Mouse (Mus musculus) cerebellum, postnatal 14 days (tissue): ENCODE data around the gene Agrn.

Experiments
- DNase-seq, 2 experiments: peaks; one replicate each; pipeline ENCODE4 v3.0.0; 2021; ENCODE audit warnings: mixed read lengths in 2 of 2

Agrn gene

GRCm38 (mm10) chr4:156197131-156197828 lies at the start of gene Agrn:
Gene Agrn (minus strand): TSS chr4:156197488.
- peak; percentile 78 for DNase-seq

DNA sequence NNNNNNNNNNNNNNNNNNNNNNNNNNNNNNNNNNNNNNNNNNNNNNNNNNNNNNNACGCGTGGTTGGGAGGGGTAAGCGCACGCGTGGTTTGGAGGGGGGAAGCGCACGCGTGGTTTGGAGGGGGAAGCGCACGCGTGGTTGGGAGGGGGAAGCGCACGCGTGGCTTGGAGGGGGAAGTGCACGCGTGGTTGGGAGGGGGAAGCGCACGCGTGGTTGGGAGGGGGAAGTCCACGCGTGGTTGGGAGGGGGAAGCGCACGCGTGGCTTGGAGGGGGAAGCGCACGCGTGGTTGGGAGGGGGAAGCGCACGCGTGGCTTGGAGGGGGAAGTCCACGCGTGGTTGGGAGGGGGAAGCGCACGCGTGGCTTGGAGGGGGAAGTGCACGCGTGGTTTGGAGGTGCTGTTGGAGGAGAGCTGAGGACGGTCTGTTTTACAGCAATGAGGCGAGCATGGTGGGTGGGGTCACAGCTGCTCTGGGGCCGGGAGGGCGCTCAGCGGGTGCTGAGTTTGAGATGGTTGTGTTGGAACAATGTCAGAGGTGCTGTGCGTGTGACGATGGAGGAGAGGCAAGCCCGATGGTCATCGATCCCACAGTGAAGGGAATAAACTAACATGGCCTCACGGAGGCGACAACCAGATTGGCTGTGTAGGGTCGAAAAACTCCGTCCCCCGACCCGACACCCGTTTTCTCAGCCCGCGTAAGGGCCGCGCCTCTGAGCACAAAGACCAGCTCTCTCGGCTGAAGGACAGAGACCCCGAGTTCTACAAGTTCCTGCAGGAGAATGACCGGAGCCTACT lies 39.6 kb upstream of the Agrn start:
- peak; percentile 44 to 52 for DNase-seq

DNA sequence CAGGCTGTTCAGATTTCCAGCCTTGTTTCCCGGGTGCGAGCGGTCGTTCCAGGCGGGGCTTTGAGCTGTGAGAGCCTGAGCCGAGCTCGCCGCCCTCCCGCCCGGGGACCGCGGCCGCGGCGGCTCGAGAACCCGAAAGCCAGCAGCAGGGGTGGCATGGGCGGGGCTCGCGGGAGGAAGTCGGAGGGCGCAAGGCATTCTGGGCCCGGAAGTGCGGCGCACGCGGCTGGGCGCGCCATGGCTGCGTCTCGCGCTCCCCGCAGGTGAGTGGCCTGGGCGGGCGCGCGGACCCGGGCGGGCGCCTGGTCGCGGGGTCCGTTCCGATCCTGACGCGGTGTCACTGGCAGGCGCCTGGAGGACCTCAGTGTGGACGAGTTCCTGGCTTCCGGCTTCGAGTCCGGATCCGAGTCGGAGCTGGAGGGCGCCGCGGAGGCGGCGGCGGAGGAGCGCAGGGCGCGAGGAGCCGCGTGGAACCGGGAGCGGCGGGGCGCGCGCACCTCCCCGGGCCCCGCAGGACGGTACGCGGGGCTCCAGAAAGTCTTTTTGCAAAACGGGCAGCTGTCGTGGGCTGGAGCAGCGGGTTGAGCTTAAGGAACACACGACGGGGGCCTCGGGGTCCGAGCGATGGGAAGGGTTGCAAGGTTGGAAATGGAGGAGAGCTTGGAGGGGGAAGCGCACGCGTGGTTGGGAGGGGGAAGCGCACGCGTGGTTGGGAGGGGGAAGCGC lies 38.7 kb upstream of the Agrn start, which contains the start of gene Noc2l:
Gene Noc2l, plus strand, starts transcription at position 203 of the 726 bp plus-strand sequence.
- DNase-seq, result peak; percentile 95

GRCm38 (mm10) chr4:156235360-156235770 lies 38.1 kb upstream of the Agrn start:
- peak; percentile 53 for DNase-seq

- DNase-seq, result peak; percentile 87 to 88
These were observed 37.5 kb upstream of the Agrn start, which contains the start of gene Plekhn1 for GRCm38 (mm10) chr4:156234701-156235213. Gene Plekhn1 (minus strand): TSS chr4:156234857.

DNA sequence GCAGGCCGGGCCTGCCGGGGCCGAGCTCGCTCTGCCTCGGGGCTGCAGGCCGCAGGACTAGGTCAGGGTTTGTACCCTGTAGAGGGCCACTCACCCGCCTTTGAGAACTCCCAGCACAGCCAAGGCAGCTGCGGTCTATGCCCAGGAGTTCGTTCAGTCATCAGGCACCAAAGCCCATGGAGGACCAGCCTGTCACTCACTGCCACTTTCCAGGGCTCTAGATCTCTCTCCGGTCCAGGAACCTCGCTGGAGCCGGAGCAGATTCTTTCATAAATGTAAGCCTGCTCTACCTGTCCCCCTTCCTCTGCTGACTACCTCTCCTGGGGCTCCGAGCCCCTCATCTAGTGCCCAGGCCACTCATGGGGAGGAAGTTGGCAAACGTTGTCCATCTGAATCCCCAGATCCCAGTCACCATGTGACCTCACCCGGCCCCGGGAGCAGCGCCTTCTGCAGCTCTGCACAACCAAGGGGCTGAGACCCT lies 36.8 kb upstream of the Agrn start:
- peak; percentile 57 to 59 for DNase-seq

GRCm38 (mm10) chr4:156228393-156229024 lies 31.2 kb upstream of the Agrn start:
- no peak for DNase-seq

GRCm38 (mm10) chr4:156227752-156228392 lies 30.6 kb upstream of the Agrn start:
- peak; percentile 51 to 59 for DNase-seq

GRCm38 (mm10) chr4:156224276-156224675 lies 27.0 kb upstream of the Agrn start:
- no peak for DNase-seq

DNA sequence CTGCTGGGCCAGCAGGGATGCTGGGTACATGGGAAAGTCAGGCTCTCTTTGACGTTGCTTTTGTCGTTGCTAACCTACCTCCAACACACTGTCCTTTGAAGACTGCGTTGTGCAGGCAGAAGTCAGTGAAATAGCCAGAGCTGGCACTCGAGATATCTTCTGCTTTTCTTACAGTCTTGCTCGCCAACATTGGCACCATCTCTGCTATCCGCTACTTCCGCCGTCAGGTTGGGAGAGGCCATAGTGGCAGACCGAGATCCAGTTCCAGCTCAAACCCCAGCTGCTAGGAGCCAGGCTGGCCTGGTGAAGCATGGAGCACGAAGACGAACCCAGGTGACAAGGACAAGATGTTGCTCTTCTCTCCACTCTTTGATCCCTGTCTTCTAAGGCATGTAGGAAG lies 22.6 kb upstream of the Agrn start:
- no peak for DNase-seq

- peak; percentile 39 to 44 for DNase-seq
These were observed 20.6 kb upstream of the Agrn start for GRCm38 (mm10) chr4:156217838-156218237.

DNA sequence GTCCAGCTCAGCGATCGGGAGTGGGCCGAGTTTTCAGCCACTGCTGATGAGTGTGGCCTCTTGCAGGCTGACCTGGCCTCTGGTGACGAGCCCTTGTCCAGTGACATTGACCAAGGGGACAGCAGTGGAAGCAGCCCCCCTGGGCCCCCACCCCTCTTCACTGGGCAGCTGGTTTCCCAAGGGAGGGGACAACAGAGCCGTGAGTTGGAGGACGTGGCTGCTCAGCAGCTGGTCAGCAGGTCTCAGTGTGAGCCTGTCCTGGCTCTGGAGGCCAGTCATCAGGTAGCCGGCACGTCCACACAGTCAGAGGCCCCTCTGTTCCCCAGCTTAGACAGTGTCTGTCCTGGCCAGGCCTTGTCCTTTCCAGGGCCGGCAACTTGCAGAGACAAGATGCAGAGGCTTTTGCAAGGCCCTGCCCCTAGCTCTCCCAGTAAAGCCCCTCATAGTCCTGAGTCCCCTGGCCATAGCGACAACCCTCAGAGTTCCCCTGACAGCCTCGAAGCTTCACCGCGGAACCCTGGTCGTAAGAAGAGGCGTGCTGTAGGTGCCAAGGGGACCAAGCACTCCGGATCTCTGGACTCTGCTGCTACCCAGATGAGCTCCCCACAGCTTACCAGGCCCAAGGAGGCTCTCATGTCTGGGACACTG lies 19.9 kb upstream of the Agrn start:
- peak in 1 of 2 experiments; percentile 25 for DNase-seq

DNA sequence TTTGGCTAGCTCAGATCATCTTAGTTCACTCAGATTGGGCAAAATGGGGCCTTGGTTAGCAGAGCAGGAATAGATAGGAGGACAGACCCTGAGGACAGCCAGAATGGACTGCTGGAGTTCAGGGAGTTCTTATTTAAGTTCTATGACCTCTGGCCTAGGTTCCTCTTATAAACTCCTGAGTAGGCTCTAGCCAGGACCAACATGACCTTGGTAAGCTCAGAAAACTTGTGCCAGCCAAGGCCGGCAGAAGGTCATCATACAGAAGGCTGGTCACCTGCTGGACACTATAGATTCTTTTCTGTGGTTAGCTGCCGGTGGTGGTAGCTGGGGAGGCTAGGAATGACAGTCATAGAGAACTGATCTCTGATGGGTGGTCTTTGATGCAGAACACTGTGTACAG lies 18.9 kb upstream of the Agrn start:
- no peak for DNase-seq

GRCm38 (mm10) chr4:156215649-156216048 lies 18.4 kb upstream of the Agrn start, which contains the start of gene Perm1:
Gene Perm1 (plus strand): TSS chr4:156215868.
- DNase-seq, result peak; percentile 74 to 89

GRCm38 (mm10) chr4:156213134-156213533 lies 15.8 kb upstream of the Agrn start:
- no peak for DNase-seq

GRCm38 (mm10) chr4:156209963-156210635 lies 12.8 kb upstream of the Agrn start:
- no peak for DNase-seq

- no peak for DNase-seq
These were observed 11.6 kb upstream of the Agrn start for GRCm38 (mm10) chr4:156208872-156209271.

GRCm38 (mm10) chr4:156203413-156204131 lies 6.3 kb upstream of the Agrn start:
- peak; percentile 32 to 46 for DNase-seq

DNA sequence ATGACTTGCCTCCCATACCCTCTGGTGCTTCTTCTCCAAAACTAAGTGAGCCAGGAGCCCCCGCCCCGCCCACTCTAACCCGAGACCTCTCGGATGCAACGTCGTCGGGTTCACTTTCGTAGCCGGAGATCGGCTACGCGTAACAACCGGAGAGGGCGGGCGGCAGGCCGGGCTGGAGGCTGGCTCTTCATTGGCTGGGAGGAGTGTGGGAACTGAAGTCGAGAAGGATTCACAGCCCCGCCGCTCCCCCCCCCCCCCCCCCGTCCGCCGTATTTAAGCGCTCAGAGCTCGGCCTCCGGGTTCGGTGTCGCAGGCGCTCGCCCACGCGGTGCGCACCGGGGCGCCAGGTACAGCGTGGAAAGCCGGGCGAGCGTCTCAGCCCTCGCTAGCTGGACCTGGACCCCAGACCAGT lies 5.7 kb upstream of the Agrn start, which contains the start of gene AW011738:
Gene AW011738, plus strand, starts transcription at position 304 of the 412 bp plus-strand sequence.
- peak; percentile 76 for DNase-seq

- no peak for DNase-seq
These were observed 5.2 kb upstream of the Agrn start for GRCm38 (mm10) chr4:156202462-156202893.
